ENCODE assay signal across 12 mouse cellular contexts in genomic region chr11:99539721-99540120, GRCm38 (mm10). TPM values are rescaled to one million over a fixed set of nuclear protein-coding genes. Genes with fewer than 3 reads are reported as not detected.
DNase-seq lines count a peak whose midpoint lies in the region; ATAC-seq lines count a peak whose summit lies in the region.
"Had no signal": no experiment of that assay in that cellular context is flagged by ENCODE, and none has a peak within 500 bp of the region (broad histone marks: within the 10 kb centered on the region; RNA-seq: fewer than 3 reads in every experiment).

No protein-coding gene starts in this region.

- ATAC-seq in hindbrain, embryonic 14.5 days (ENCODE audit: low FRiP score), result no peak
- ATAC-seq in hindbrain, embryonic 13.5 days (ENCODE audit: low FRiP score), result no peak
- peak; percentile 77 for ATAC-seq in hindbrain, embryonic 16.5 days

- H3K27me3 ChIP-seq in hindbrain, embryonic 14.5 days (ENCODE audit: control insufficient read depth, insufficient read depth, low read length), result no peaks in the 10 kb centered on the region
- H3K27me3 ChIP-seq in hindbrain, embryonic 13.5 days, result no peaks in the 10 kb centered on the region
- H3K27me3 ChIP-seq in hindbrain, embryonic 16.5 days (replicated peaks; ENCODE audit: control insufficient read depth, insufficient read depth, low read length), result no peaks in the 10 kb centered on the region
- H3K27me3 ChIP-seq: embryonic facial prominence, embryonic 12.5 days had no signal

- 53% methylated on average over 9 of the region's 9 CpGs for WGBS in hindbrain, embryonic 14.5 days
- WGBS in hindbrain, embryonic 13.5 days, result 53% methylated on average over 9 of the region's 9 CpGs
- 40% methylated on average over 9 of the region's 9 CpGs for WGBS in hindbrain, embryonic 16.5 days

- no peaks in the 10 kb centered on the region for H3K4me1 ChIP-seq in hindbrain, embryonic 14.5 days (replicated peaks; ENCODE audit: control insufficient read depth, insufficient read depth, low read length)
- H3K4me1 ChIP-seq in hindbrain, embryonic 13.5 days (replicated peaks), result peaks cover 5% of the 10 kb centered on the region; the same call in 1 of the 2 replicates
- peaks cover 4% of the 10 kb centered on the region; the same call in 1 of the 2 replicates for H3K4me1 ChIP-seq in hindbrain, embryonic 16.5 days (ENCODE audit: control insufficient read depth, insufficient read depth, low read depth, low read length)
- H3K4me1 ChIP-seq: embryonic facial prominence, embryonic 12.5 days had no signal

- no peaks in the 10 kb centered on the region for H3K9me3 ChIP-seq in hindbrain, embryonic 14.5 days (ENCODE audit: control insufficient read depth, low read length)
- H3K9me3 ChIP-seq in hindbrain, embryonic 13.5 days, result no peaks in the 10 kb centered on the region
- H3K9me3 ChIP-seq in hindbrain, embryonic 16.5 days (ENCODE audit: control insufficient read depth, low read length), result no peaks in the 10 kb centered on the region
- H3K9me3 ChIP-seq: embryonic facial prominence, embryonic 12.5 days had no signal

- no peak overlapping the region for H3K4me3 ChIP-seq in hindbrain, embryonic 14.5 days (replicated peaks; ENCODE audit: low read length)
- H3K4me3 ChIP-seq in hindbrain, embryonic 13.5 days, result no peak overlapping the region
- H3K4me3 ChIP-seq in hindbrain, embryonic 16.5 days (ENCODE audit: low read length), result no peak overlapping the region
- H3K4me3 ChIP-seq: embryonic facial prominence, embryonic 12.5 days had no signal

- peak overlapping the region; percentile 16 for H3K4me2 ChIP-seq in hindbrain, embryonic 14.5 days (replicated peaks)
- no peak overlapping the region for H3K4me2 ChIP-seq in hindbrain, embryonic 13.5 days
- peak overlapping the region; percentile 18; the same call in 1 of the 2 replicates for H3K4me2 ChIP-seq in hindbrain, embryonic 16.5 days (ENCODE audit: low read length)
- H3K4me2 ChIP-seq: embryonic facial prominence, embryonic 12.5 days had no signal

- no peak overlapping the region for H3K27ac ChIP-seq in hindbrain, embryonic 14.5 days
- H3K27ac ChIP-seq in hindbrain, embryonic 13.5 days, result no peak overlapping the region
- H3K27ac ChIP-seq in hindbrain, embryonic 16.5 days (ENCODE audit: low read depth, low read length), result no peak overlapping the region
- H3K27ac ChIP-seq: embryonic facial prominence, embryonic 12.5 days had no signal

- H3K36me3 ChIP-seq in hindbrain, embryonic 14.5 days (replicated peaks; ENCODE audit: control insufficient read depth, insufficient read depth), result no peaks in the 10 kb centered on the region
- no peaks in the 10 kb centered on the region for H3K36me3 ChIP-seq in hindbrain, embryonic 13.5 days
- H3K36me3 ChIP-seq in hindbrain, embryonic 16.5 days (ENCODE audit: control insufficient read depth, insufficient read depth, low read length), result no peaks in the 10 kb centered on the region
- H3K36me3 ChIP-seq: embryonic facial prominence, embryonic 12.5 days had no signal

- no peak overlapping the region for H3K9ac ChIP-seq in hindbrain, embryonic 14.5 days
- H3K9ac ChIP-seq in hindbrain, embryonic 13.5 days, result no peak overlapping the region
- H3K9ac ChIP-seq in hindbrain, embryonic 16.5 days (ENCODE audit: low read depth, low read length), result no peak overlapping the region
- H3K9ac ChIP-seq: embryonic facial prominence, embryonic 12.5 days had no signal

- DNase-seq in hindbrain, embryonic 14.5 days (ENCODE audit: low spot score), result peak; percentile 58
- DNase-seq in adrenal gland, postnatal 36 days, result peak; percentile 22 to 26
- peak; percentile 13 to 58 for DNase-seq in left cerebral cortex, adult 9 months (ENCODE audit: low spot score in 2 of 2)
- peak; percentile 46 for DNase-seq in right cerebral cortex, postnatal 4 days
- DNase-seq in embryo, embryonic 10 days (ENCODE audit: low spot score), result no peak
- no peak for DNase-seq in heart, adult 18-20 months

RNA-seq across cellular contexts. Expression of gene Krt40, which starts 3.2 kb away (rescaled TPM):
- not detected in 2 replicates for polyA plus RNA-seq in hindbrain, embryonic 14.5 days (2014; fragmentation: Nextera tagmentation; extraction: Ambion mirVana)
- polyA plus RNA-seq in hindbrain, embryonic 13.5 days (2015; fragmentation: Nextera tagmentation; extraction: Ambion mirVana), result not detected in 2 replicates
- not detected for total RNA-seq in adrenal gland, postnatal 36 days (2021)
- not detected in 2 replicates for polyA plus RNA-seq in hindbrain, embryonic 16.5 days (2015; fragmentation: Nextera tagmentation; extraction: Ambion mirVana)
- total RNA-seq in heart, adult 18-20 months (2021), result not detected
- total RNA-seq: ES-E14 had no signal
- polyA plus RNA-seq: embryonic facial prominence, embryonic 12.5 days; limb, embryonic 14.5 days; small intestine, adult 2 months had no signal

RNA-seq across cellular contexts. Expression of gene Krtap3-3, which starts 10.9 kb away (rescaled TPM):
- not detected in 2 replicates for polyA plus RNA-seq in hindbrain, embryonic 14.5 days (2014; fragmentation: Nextera tagmentation; extraction: Ambion mirVana)
- not detected in 2 replicates for polyA plus RNA-seq in hindbrain, embryonic 13.5 days (2015; fragmentation: Nextera tagmentation; extraction: Ambion mirVana)
- total RNA-seq in adrenal gland, postnatal 36 days (2021), result not detected
- polyA plus RNA-seq in hindbrain, embryonic 16.5 days (2015; fragmentation: Nextera tagmentation; extraction: Ambion mirVana), result not detected in 2 replicates
- not detected for total RNA-seq in heart, adult 18-20 months (2021)
- total RNA-seq: ES-E14 had no signal
- polyA plus RNA-seq: embryonic facial prominence, embryonic 12.5 days; small intestine, adult 2 months had no signal

RNA-seq across cellular contexts. Expression of gene Krtap3-2, which starts 16.9 kb away (rescaled TPM):
- not detected in 2 replicates for polyA plus RNA-seq in hindbrain, embryonic 14.5 days (2014; fragmentation: Nextera tagmentation; extraction: Ambion mirVana)
- not detected in 2 replicates for polyA plus RNA-seq in hindbrain, embryonic 13.5 days (2015; fragmentation: Nextera tagmentation; extraction: Ambion mirVana)
- not detected for total RNA-seq in adrenal gland, postnatal 36 days (2021)
- polyA plus RNA-seq in hindbrain, embryonic 16.5 days (2015; fragmentation: Nextera tagmentation; extraction: Ambion mirVana), result not detected in 2 replicates
- total RNA-seq in heart, adult 18-20 months (2021), result not detected
- total RNA-seq: ES-E14 had no signal
- polyA plus RNA-seq: embryonic facial prominence, embryonic 12.5 days; limb, embryonic 14.5 days; small intestine, adult 2 months had no signal

RNA-seq across cellular contexts. Expression of gene Krt39, which starts 18.6 kb away (rescaled TPM):
- polyA plus RNA-seq in hindbrain, embryonic 14.5 days (2014; fragmentation: Nextera tagmentation; extraction: Ambion mirVana), result not detected in 2 replicates
- polyA plus RNA-seq in hindbrain, embryonic 13.5 days (2015; fragmentation: Nextera tagmentation; extraction: Ambion mirVana), result not detected in 2 replicates
- total RNA-seq in adrenal gland, postnatal 36 days (2021), result not detected
- not detected in 2 replicates for polyA plus RNA-seq in hindbrain, embryonic 16.5 days (2015; fragmentation: Nextera tagmentation; extraction: Ambion mirVana)
- not detected for total RNA-seq in heart, adult 18-20 months (2021)
- total RNA-seq: ES-E14 had no signal
- polyA plus RNA-seq: embryonic facial prominence, embryonic 12.5 days; limb, embryonic 14.5 days; small intestine, adult 2 months had no signal

RNA-seq across cellular contexts. Expression of gene Gm11939, which starts 19.5 kb away (rescaled TPM):
- polyA plus RNA-seq in hindbrain, embryonic 14.5 days (2014; fragmentation: Nextera tagmentation; extraction: Ambion mirVana), result not detected in 2 replicates
- not detected in 2 replicates for polyA plus RNA-seq in hindbrain, embryonic 13.5 days (2015; fragmentation: Nextera tagmentation; extraction: Ambion mirVana)
- total RNA-seq in adrenal gland, postnatal 36 days (2021), result not detected
- not detected in 2 replicates for polyA plus RNA-seq in hindbrain, embryonic 16.5 days (2015; fragmentation: Nextera tagmentation; extraction: Ambion mirVana)
- not detected for total RNA-seq in heart, adult 18-20 months (2021)
- total RNA-seq: ES-E14 had no signal
- polyA plus RNA-seq: embryonic facial prominence, embryonic 12.5 days; limb, embryonic 14.5 days; small intestine, adult 2 months had no signal

Comparison
In these comparisons a context has a peak if more than half of its experiments do, and no peak if none do; other contexts are left out.
1. DNase-seq: peak in hindbrain, embryonic 14.5 days (single experiment), adrenal gland, postnatal 36 days (2 of 2), left cerebral cortex, adult 9 months (2 of 2) and right cerebral cortex, postnatal 4 days (single experiment); none in embryo, embryonic 10 days (single experiment) and heart, adult 18-20 months (0 of 2).